Mouse (Mus musculus): ENCODE data around the gene Inpp4b.
"Not testable (repeated sequence)": the region's sequence is repeated elsewhere in the genome, so short reads cannot be mapped to it uniquely, and the experiment has no call there.

Gene Inpp4b

DNA sequence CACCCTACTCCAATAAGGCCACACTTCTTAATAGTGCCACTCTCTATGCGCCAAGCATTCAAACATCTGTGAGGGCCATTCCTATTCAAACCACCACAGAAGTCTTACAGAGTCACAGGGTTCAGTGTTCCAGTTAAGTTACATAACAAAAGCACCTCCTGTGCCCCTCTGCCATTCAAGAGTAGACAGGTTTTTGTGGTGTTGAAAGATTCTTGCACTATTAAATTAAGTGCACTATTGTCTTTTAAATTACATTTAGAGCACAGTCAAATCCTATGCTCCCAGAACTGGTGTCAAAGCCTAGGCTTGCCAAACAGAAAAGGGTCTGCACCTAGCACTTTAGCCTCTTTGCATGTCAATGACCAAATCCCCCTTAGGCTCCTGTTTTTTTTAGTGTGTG lies 550.9 kb downstream of the Inpp4b start:
- DNase-seq (ENCODE audit: extremely low spot score, low spot score): no peak

DNA sequence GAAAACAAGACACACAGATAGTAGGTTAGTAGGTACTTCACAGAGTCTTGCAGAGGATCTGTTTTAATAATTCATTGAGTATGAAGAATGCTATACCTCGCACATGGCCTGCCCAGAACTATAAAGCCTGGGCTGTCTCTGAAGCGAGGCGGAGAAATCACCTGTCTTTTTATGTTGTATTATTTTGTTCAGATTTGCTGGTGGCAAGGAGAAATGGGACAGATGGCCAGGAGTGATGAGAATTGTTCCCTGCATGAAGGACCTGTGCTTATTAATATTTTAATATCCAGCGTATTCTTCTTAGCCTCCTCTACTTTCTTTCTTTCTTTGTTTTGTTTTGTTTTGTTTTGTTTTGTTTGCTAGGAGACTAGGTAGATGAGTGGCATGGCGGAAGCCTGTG lies 604.5 kb downstream of the Inpp4b start:
- no peak for DNase-seq (ENCODE audit: extremely low spot score, low spot score)

DNA sequence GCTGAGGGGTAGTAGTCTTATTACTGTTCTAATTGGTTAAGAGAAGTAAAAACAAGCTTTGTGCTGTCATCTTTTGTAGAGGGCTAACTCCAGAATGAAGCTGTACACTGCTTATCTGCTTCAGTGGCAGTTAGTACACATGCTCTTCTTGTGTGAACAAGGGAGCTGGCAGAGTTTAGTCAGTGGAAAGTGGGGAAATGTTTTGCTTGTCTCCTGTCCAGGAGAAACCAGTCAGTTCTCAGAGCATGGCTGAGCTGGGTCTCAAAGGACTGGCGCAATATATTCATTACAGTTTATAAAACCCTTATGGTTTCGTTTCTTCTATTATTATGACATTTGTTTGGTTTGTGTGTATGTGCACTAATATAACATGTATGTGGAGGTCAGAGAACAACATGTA lies 610.7 kb downstream of the Inpp4b start:
- no peak for DNase-seq (ENCODE audit: extremely low spot score, low spot score)

DNA sequence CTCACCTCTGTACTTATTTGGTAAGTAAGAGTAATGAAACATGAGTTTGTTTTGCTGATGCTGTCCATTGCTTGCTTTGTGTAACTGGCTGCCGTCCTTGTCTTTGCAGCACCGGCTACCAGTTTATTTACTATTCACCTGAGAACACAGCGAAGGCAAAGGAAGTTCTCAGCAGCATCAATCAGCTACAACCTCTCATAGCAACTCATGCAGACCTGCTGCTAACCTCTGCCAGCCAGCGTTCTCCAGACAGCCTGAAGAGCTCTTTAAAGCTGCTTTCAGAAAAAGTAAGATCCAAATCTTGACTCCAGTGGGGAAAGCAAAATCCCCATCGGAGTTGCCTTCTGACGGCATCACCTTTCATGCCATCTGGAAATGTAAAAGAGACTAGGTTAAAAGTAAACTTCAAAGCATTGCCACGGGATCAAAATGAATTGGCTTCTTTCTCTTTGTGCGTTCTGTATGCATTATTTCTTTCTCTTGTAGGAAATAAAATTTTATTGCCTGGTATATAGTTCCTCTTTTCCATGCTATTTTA lies 642.8 kb downstream of the Inpp4b start:
- no peak for DNase-seq (ENCODE audit: extremely low spot score, low spot score)

DNA sequence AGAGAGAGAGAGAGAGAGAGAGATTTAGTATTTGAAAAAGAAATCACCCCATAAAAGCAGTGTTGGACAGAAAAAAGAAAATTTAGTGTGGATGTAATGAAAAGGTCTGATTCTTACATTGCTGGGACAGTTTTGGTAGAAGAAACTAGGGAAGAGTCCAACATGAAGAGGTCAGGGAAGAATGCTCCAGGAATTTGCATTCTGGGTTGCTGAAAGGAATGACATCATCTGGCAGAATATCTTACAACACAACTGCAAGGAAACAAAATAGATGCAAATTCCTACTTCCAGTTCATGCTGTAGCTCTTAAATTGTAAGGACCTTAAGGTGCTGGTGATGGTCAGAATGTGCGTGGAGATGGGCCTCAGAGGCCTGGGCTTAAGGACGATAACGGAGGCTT lies 650.6 kb downstream of the Inpp4b start:
- no peak for DNase-seq (ENCODE audit: extremely low spot score, low spot score)

DNA sequence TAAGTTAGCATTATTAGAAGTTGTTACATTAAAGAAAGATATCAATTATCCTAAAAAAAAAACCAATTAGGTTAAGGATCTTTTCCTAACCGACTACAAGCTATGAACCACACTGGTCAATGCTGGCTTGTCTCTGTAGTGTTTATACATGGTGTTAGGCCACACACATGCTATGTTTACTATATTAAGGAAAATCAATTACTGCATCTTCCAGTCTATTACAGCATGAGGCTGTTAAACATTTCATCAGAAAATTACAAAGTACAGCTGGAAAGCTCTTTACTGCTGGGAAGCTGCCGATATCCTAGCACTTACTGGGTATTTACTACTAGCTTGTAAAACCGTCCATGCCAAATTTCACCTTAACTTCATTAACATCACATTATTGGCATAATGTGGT lies 653.9 kb downstream of the Inpp4b start:
- no peak for DNase-seq (ENCODE audit: extremely low spot score, low spot score)

DNA sequence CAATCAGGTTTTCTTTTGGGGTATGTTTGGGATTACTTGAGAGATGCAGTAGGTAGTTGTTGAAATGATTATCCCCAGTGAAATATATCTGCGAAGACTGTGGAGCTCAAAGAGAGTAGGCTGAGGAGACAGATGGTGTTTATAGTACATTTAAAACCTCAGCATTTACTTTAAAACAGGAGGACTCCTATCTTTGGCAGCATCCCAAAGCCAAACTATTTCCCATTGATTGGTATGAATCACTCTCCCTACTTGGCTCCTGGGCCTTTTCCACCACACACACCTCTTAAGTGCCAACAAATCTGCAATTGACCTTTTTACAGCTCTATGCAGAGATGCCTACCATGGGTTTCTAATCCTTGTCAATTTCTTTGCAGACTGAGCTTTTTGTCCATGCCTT lies 654.5 kb downstream of the Inpp4b start:
- no peak for DNase-seq (ENCODE audit: extremely low spot score, low spot score)

DNA sequence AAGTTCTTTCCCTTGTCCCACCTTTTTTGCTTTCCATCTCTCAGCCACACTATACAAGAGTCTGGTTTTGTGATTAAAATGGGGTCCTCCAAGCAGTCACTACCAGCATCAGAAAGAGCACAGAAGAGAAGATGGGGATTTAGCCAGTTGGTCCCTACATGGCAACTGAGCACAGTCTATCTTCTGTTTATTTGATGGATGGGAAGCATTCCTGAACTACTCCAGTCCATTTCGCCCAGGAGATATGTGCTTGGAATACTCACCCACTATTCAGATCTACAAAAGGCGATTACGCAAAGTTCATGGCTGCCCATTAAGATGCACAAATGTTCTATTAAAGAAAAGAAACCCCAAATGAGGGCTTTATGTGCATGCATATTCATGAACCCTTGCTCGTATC lies 661.8 kb downstream of the Inpp4b start:
- no peak for DNase-seq (ENCODE audit: extremely low spot score, low spot score)

DNA sequence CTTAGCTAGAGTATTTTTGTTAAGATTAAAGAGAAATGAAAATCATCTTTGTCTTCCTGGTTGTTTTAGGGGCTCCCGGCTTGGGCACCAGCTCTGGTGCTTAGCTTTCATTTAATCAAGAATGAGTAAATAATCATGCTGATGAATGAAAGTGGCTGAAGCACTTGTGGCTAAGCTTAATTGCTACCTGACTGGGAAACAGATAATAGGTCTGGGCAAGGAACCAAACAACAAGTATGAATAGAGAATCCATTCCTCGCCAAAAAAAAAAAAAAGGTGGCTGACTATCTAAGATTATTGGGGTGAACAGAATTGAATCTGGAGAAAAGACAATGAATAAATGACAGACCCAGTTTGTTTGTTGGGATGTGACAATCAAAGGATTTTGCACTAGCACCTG lies 663.1 kb downstream of the Inpp4b start:
- DNase-seq (ENCODE audit: extremely low spot score, low spot score): no peak

DNA sequence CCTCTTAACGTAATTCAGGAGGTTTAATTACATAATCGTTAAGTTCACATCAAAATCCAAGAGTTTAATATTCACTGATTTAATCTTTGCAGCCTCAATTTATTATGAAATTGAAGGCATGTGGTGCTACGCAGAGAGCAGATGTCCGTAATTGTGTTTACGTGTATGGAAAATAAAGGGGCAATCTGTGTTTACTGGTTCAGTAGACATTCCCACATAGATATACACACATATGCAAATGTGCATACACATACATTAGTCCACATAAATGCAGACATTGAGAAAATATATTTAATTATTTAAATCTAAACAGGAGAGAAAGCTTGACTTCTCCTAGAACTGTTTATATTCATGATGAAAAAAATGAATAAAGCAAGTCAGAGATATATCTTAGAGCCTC lies 675.4 kb downstream of the Inpp4b start:
- DNase-seq (ENCODE audit: extremely low spot score, low spot score): no peak

DNA sequence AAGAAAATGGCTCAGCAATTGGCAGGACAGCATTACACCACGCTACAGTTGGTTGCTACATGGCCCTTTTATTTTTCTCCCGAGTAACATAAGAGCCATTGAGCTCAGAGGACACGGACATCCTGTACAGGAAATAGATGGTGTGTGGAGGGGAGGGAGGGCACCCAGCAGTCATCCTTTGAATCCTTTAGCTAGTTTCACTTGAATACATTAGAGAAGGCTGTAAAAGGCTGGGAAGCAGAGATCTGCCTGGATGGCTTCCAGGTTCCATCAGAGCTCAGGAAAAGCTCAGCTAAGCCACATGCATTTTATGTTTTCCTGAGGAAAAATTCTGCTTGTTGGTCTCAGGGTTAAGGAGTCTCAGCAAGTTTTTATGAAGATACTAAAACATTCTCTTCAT lies 685.0 kb downstream of the Inpp4b start:
- DNase-seq (ENCODE audit: extremely low spot score, low spot score): no peak

DNA sequence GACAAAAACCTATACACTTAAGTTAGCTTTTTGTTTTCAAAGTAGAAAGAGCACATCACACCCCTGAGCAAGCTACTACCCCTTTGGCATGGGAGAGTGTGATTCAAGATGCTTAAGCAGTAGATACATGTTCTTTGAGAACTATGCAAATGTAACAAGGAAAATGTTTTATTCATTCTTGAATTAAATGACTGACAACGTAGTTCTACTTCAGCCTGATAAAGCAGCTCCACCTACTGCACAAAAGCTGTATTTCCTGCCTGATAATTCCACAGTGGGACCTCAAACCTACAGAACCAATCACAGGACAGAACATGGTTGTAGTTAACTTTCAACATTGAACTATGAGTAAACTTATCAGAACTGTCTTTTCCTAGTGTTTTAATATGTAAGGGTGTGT lies 686.5 kb downstream of the Inpp4b start:
- DNase-seq (ENCODE audit: extremely low spot score, low spot score): no peak

DNA sequence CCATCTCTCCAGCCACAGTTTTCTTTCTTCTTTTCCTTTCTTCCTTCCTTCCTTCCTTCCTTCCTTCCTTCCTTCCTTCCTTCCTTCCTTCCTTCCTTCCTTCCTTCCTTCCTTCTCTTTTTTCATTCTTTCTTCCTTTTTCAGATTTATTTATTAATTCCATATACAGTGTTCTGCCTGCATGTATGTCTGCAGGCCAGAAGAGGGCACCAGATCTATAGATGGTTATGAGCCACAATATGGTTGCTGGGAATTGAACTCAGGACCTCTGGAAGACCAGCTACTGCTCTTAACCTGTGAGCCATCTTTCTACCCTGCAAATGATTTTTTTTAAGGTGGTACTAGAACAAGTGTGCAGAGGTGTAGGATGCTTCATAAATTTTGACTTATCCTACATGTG lies 689.7 kb downstream of the Inpp4b start:
- DNase-seq (ENCODE audit: extremely low spot score, low spot score): not testable (repeated sequence)

DNA sequence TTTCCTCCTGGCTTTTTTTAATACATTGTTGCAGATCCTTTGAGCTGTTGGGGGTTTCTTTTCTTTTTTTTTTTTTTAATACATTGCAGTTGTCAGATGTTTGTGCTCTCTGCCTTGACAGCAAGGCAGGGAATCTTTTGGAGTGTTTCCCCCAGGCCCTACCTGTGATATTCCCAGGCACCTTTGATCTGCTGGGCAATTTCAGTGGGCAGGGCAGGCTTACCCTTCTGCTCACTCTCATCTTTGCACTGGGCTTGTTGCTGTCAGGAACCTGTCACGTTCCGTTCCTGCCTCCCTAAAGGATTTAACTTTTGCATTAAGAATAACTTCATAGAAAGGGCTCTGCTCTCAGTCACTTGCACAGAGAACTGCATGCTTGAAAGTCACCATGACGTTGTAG lies 711.7 kb downstream of the Inpp4b start:
- DNase-seq (ENCODE audit: extremely low spot score, low spot score): no peak

DNA sequence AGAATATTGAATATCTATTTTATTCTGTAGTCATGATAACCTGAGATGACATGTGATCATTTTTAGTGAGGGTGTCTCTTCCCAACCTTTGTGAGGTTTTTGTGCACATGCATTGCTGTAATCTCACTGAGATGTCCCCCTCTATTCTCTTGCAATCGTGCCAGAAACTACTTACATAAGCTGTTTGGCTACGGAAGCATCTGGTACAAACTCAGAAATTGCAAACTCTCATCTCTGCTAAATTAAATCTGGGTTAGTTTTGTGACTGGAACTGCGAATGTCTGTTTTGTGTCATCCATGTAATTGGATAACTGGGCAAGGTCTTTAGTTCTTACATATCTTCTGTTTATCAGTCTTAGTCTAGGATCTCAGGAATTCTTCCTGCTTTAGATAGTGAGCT lies 725.3 kb downstream of the Inpp4b start:
- no peak for DNase-seq (ENCODE audit: extremely low spot score, low spot score)

DNA sequence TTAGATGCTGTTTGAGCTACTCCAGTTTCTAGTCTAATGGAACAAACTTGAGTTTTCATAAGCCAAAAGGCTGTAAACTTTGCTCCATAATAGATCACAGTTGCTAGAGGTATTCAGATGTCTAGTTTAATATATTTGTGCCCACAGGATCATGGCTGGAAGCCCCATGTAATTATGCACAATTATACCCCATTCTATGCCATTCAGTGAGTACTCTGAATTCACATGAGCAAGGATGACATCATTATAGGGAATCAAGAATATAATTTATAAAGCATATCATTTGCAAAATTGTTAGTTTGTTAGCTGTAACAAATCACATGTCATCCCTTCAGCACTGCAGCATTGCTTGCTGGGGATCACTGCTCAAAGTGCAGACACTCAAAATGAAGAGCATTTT lies 736.9 kb downstream of the Inpp4b start:
- no peak for DNase-seq (ENCODE audit: extremely low spot score, low spot score)

DNA sequence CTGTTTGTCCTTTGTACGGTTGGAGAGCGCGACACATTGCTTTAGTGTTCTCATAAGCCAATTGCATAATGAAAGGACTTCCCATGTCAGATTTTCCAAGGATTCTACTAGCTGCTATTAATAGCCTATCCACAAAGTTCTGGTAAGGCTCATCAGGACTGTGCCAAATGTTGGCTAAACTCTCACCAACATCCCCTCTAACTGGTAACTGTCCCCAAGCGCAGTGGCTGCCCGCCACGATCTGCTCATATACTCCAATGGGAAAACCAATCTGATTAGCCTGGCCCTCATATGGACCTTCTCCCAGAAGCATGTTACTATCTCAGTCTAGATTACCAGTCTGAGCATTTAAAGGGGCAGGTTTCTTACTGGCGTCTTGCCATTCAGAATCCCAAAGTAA lies 744.3 kb downstream of the Inpp4b start:
- not testable (repeated sequence) for DNase-seq (ENCODE audit: extremely low spot score, low spot score)

DNA sequence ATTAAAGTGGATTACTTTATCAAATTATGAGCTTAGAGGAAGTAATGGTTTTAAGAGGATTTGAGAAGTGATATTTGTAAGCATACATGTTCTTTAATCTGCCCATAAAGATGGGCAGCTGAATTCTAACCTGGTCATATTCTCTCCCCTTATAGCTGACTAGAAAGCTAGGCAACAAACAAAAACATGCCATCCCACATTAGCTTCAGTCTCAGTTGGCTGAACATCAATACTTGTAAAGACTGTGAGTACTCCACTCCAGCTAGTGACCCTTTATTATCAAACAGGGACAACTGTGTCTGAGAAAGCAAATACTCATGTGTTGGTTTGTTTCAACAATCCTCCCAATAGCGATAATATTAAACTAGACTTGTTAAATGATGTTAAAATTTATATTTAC lies 748.5 kb downstream of the Inpp4b start:
- DNase-seq (ENCODE audit: extremely low spot score, low spot score): no peak

DNA sequence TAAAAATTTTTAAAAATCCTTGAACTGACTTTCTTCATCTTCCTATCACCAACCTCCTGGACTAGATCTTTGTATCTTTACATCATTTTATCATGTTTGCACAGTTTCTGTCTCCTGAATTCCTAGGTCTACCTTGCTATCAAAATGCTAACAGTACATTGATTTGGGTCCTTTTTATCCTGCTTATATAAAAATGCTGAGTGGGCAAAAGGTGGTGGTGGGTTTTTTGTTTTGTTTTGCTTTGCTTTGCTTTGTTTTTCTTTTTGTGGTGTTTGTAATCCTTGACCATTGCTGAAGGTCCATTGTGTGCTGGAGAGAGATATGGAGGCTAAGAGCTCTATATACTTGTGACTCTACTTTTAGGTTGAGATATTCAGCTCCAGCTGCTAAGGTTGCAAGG lies 750.9 kb downstream of the Inpp4b start:
- DNase-seq (ENCODE audit: extremely low spot score, low spot score): no peak

DNA sequence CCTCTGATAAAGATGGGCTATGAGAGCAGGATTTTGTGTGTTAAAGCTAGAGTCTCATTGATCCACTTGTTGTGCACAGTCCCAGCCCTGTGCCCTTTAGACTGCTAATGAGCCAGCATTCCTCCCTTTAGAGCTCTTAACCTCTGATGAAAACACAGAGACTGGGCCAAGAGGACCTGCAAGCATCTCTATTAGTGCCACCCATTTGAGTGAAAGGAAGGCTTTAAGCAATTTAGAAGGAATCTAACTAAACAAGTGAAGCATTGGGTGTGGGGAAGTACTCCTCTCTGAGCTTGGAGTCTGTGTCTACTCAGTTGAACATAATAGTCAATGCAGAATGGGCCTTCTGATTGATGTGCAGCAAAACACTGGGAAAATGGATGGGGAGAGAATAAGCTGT lies 762.2 kb downstream of the Inpp4b start:
- DNase-seq (ENCODE audit: extremely low spot score, low spot score): no peak

DNA sequence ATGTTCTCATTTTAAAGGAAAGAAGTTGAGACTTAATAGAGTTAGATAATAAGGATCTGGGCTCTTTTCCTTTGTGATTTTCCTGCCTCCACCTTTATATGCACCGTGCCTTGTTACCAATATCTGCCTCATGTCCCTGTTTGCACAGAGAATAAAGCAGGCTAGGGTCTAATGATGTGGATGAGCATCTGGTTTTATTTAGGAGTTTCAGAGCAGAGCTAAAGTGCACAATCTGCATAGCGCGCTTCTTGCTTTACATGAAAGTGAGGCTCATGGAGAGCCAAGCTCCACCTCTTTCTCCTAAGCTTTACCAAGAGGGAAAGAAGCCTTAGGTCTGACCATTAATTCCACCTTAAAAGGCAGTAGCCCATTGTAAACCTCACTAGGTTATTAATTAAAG lies 763.8 kb downstream of the Inpp4b start:
- no peak for DNase-seq (ENCODE audit: extremely low spot score, low spot score)

DNA sequence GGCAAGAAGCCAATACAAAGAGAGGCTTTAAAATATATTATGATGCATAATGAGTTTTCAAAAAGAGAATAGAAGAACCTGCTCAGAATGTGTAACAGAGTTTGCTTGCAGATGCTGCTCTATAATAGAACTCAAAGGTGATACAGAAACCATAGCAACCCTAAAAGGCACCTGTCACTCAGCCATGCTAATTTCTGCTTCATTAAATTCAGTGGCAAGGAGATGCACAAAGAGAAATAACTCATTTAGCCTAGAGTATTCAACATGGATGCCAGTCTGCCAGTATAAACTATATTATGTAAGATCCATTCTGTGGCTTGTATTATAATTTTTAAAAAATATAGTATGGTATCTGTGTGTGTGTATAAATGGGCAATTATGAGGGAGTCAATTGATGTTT lies 807.9 kb downstream of the Inpp4b start:
- no peak for DNase-seq (ENCODE audit: extremely low spot score, low spot score)

DNA sequence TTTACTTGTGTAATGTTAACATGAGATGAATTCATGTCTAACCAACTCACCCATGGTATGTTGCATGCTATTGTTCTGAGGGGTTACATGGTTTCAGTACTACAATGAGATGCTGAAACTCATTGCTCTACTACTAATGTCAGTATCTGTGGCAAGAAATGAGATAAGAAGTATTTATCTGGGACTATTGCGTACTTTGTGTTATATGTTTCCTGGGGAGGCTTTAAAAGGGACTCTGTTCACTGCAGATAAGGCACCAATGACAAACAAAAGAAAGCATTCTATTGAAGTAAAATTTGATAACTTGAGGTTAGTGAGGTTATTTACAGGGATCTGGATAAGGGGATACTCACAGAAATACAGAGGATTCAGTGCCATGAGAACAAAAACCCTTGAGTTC lies 815.6 kb downstream of the Inpp4b start:
- no peak for DNase-seq (ENCODE audit: extremely low spot score, low spot score)

All from neural tube, embryonic 10.5 days (tissue).